Mouse (Mus musculus) ES-CJ7 (cell line): ENCODE measurements around the gene Fmod.
A peak's percentile ranks its signal among the peaks of the same experiment; 100 is the strongest.

ENCODE experiments used
- DNase-seq: peaks from one replicate; pipeline ENCODE4 v3.0.0; 2011; ENCODE audit warnings: low read depth, low spot score

The Fmod gene

GRCm38 (mm10) chr1:134037172-134037571 is at the start of gene Fmod:
TSS of gene Fmod (plus strand) at chr1:134037254.
- DNase-seq: no peak

GRCm38 (mm10) chr1:133988845-133989244 is 48.2 kb upstream of the Fmod start:
- no peak for DNase-seq

DNA sequence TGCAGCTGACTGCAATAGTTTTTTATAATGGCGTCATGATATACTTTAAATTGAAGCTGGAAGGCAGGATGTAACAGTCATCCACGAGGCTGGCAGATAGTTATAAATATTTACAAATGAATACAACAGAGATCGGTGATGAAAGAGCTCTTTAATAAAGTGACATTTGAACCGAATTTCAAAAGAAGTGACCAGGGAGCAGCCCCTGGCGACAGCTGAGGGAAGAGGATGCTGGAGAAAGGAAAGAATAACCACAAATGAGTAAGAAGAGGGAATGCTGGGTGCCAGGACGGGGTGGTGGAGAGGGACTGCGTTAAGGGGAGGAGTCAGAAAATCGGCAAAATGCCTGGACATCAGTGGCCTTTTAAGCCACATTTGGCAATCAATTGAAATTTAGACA is 45.8 kb upstream of the Fmod start:
- no peak for DNase-seq

DNA sequence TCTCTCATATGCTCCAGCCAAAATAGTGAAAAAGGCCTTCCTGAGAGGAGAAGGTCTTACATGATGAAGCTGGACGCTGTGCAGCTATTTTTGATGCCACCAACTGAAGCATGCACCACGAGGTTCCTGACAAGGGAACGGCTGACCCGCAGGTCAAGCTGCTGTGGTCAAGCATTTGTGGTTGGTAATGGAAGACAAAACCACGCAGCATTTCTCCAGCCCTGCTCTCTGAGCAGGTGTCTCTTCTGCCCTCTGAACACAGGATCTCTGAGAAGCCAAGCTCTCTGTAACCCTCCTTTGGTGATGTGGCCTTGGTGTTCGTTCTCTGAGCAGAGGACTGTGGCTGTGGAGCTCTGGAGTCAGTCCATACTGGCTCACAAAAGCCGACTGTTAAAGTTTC is 31.6 kb upstream of the Fmod start:
- no peak for DNase-seq

GRCm38 (mm10) chr1:134006105-134006764 is 30.8 kb upstream of the Fmod start:
- DNase-seq: no peak

GRCm38 (mm10) chr1:134024293-134024971 is 12.6 kb upstream of the Fmod start:
- no peak for DNase-seq

DNA sequence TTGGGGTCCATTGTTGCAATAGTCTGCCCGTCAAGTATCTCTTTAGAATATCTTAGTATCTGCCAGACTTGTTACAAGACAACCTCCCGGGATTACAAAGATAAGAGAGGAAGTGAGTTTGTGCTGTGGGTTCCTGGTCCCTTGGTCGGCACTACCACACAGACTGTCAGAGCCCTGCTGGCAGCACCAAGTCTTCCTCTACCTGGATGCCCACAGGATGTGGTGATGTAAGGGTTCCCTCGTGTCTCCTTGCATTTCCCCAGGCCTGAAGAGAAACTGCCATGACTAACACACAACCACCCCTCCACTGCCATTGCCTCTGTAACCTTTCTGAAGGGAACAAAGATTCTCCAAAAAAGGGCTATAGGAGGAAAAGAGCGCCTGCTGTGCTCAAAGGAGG is 11.1 kb upstream of the Fmod start:
- no peak for DNase-seq

DNA sequence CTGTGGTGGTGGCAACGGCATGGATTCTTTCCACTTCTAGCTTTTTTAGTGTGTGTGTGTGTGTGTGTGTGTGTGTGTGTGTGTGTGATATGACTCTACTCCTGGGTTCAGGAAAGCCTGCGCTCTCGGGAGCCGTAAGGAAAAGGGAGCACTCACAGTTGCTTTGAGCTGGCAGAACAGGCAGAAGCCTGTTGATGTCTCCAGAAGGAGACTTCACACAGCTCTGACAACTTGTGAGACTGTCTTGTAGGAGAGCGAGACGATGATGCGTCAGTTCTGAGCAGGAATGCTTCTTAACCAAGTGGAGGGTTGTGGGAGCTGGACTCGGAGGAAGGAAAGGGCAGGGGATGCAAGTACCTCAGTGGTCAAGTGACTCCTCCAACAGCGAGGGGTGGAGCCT is 10.3 kb upstream of the Fmod start:
- no peak for DNase-seq

DNA sequence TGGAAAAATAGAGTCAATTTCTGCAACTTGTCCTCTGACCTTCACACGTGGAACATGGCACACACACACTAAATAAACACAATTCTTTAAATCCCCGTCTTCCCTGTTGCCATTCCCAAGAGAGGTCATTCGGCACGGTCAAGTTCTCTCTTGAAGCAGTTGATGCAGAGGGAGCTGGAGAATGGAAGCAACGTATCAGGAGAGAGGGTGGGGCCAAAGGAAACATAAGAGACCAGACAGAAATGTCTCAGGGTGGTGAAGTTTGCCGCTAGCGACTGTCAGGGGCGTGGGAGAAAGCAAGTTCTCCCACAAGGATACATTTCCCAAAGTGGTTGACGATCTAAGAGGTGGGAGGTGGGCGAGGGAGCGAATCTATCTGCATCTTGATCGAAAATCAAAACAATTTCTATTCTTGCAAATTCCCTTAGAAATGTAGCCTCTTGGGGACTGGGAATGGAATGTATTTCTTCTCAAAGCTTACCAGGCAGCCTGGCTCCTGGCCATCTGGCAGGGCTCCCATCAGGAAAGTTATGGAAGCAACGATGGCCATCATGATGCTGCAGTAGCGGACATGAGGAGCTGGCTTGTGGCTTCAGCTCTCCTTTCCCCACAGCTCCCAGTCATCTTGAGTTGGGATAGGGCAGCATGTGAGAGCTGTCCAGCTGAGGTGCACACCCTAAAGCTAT is 8.8 kb upstream of the Fmod start:
- no peak for DNase-seq

DNA sequence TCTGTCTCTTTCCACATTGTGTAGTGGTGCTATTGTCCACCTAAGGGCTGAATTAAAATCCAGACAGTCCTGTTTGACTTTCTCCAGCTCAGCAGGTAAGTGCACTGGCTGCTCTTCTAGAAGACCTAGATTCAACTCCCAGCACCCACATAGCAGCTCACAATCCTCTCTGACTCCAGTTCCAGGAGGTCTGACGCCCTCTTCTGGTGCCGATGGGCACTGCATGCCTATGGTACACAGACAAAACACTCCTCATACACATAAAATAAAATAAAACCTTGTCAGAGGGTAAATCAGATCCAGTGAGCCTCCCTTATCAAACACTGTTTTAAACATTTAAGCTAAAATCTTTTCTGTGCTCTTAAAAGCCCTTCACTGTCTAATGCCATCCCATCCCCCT is 562 bp upstream of the Fmod start:
- DNase-seq: peak; percentile 55

GRCm38 (mm10) chr1:134038336-134038735 is 1.3 kb downstream of the Fmod start:
- no peak for DNase-seq

DNA sequence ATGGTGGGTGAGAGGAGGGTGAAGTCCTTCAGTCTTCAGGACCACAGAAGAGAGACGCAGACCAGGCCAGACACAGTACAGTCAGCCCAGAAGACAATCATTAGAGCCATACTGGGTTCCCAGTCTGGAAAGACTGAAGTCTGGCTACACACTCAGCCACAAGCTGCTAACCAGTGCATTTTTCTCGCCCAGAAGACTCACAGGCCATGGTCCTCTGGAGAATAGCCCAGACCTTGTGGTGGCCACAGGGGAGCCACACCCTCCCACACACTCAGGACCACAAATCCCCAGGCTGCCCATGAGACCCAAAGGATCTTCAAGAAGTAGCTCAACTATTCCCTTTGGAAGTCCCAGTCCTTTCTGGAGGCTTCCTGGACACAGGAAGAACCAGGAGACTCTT is 2.3 kb downstream of the Fmod start:
- no peak for DNase-seq

GRCm38 (mm10) chr1:134041900-134042299 is 4.8 kb downstream of the Fmod start:
- DNase-seq: no peak

GRCm38 (mm10) chr1:134042341-134042740 is 5.3 kb downstream of the Fmod start:
- no peak for DNase-seq

DNA sequence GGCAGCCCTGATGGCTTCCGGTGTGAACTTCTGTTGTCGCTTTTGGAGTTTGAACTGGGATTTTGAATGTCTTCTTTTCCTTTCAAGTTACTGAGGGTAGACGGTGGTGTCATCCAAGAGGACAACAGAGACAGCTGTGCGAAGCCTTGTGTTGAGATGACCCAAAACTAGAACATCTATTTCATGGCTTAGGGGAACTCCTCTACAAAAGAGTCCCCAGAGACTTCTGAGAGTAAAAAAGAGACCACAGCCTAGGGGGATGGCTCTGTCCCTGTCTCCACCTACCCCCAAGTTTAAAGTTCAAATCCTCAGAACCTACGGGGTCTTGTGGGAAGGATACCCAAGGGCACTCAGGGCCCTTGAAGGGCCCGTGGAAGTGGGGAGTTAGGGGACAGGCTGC is 7.8 kb downstream of the Fmod start:
- no peak for DNase-seq

GRCm38 (mm10) chr1:134045971-134046370 is 8.9 kb downstream of the Fmod start:
- peak; percentile 89 for DNase-seq

- no peak for DNase-seq
Measured at GRCm38 (mm10) chr1:134046387-134046786, 9.3 kb downstream of the Fmod start.

DNA sequence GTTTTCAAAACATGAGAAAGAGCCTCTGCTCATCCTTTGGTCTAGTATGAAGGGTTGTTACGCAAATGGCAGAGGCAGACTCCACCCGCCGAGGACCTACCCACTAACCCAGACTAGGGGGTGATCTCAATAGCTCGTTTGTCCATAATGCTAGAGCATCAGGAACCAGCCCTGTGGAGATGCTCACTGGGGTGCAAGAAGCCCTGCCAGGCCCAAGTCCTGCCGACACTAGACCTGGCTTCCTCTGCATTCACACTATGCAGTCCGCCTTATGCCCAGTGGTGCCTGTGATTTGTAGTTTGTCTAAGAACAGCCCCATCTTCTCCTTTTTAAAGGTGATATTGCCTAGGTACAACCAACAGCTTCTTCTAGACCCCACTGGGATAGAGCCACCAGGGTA is 10.4 kb downstream of the Fmod start:
- DNase-seq: no peak

DNA sequence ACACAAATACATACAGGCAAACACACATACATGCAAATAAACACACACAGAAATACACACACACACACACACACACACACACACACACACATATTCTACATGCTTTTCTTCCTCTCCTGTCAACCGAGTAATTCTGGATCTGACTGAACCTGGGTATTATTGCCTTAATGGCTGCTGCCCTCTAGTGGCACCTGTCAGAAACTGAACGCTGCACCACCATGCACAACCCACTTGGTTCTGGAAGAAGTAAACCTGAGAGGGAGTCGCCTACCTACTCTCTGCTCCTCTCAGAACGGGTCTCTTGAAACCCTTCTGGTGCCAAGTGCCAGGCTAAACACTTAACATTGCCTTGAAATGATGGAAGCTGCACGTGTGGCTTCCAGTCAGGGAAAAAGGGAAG is 11.7 kb downstream of the Fmod start:
- peak; percentile 82 for DNase-seq

DNA sequence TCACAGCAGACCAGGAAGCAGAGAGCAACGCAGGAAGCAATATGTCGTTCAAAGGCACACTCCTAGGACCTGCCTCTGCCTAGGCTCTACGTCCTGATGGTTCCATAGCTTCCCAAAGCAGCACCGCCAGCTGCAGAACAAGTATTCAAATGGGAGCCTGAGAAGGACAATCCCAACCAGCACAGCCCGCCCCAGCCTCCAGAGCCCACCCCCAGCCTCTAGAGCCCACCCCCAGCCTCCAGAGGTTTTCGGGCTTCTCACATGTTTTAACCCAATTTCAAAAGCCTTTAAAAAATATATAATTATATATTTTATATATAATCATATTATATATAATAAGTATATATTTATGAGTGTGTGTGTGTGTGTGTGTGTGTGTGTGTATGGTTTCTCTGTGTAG is 12.5 kb downstream of the Fmod start:
- DNase-seq: no peak

DNA sequence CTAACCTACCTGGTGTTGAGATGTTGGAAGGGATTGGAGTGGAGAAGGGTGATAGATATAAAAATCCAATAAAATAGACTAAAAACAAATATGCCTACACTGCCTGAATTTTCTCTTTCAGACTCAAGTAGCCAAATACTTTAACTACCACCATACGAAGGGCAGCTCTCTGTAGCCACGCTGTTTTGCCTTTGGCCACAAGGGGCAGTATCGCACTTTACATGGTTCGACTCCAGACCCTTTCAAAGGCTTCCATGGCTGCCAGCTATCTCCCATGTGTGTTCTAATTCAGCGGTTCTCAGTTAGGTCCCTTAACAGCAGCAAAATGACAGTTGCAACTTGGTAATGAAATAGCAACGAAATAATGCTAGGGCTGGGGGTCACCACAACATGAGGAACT is 16.2 kb downstream of the Fmod start:
- DNase-seq: peak; percentile 91

DNA sequence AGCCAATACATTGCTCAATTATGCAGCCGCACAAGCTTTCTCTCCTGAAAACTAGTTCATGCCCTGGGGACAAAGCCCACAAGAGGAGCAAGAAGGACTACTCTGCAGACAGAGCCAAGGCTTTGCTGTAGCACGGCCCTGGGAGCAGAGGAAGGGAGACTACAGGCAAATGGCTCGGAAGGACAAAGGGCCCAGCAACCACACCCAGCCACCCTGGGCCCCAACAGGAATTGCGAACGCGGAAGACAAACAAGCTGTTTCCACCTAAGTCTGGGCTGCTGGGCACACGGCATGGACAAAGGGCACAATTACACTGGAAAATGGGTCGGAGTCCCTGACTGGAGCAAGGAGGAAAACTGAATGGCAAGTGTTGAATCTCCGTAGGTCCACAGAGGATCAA is 18.0 kb downstream of the Fmod start:
- no peak for DNase-seq

- DNase-seq: peak; percentile 68
Measured at GRCm38 (mm10) chr1:134055666-134056245, 18.7 kb downstream of the Fmod start.
